Mouse (Mus musculus): ENCODE measurements around the gene Mov10. TPM values are rescaled to one million over a fixed set of nuclear protein-coding genes. Genes with fewer than 3 reads are reported as not detected.

Mov10 gene
- polyA plus RNA-seq (2014; fragmentation: Illumina TruSeq; extraction: RNeasy Lipid Tissue Mini Kit (QIAGEN cat#74804); ENCODE audit: low read depth, low replicate concordance) = 5.5 TPM

GRCm38 (mm10) chr3:104817991-104818748 lies at the start of gene Mov10:
Gene Mov10 (minus strand): TSS chr3:104818563.

GRCm38 (mm10) chr3:104863786-104864650 lies 45.7 kb upstream of the Mov10 start, which contains the start of the genes St7l and Capza1:
Gene St7l (plus strand): TSS chr3:104864005.
Gene Capza1 (minus strand): TSS chr3:104864505.

GRCm38 (mm10) chr3:104788075-104788474 lies 30.3 kb downstream of the Mov10 start, which contains the start of gene Rhoc:
Gene Rhoc (plus strand): TSS chr3:104788375.

GRCm38 (mm10) chr3:104781471-104781903 lies 36.9 kb downstream of the Mov10 start, which contains the start of gene Fam19a3:
Gene Fam19a3 (minus strand): TSS chr3:104781840.

GRCm38 (mm10) chr3:104780561-104781420 lies 37.6 kb downstream of the Mov10 start, which contains the start of gene Ppm1j:
Gene Ppm1j (plus strand): TSS chr3:104781056.

Other genes starting within 250 kb of the Mov10 start
- 123 TPM for gene Slc16a1, start 179.9 kb downstream of the Mov10 start, polyA plus RNA-seq (2014; fragmentation: Illumina TruSeq; extraction: RNeasy Lipid Tissue Mini Kit (QIAGEN cat#74804); ENCODE audit: low read depth, low replicate concordance)
- 28.9 TPM for gene Ppm1j, start 37.5 kb downstream of the Mov10 start, polyA plus RNA-seq (2014; fragmentation: Illumina TruSeq; extraction: RNeasy Lipid Tissue Mini Kit (QIAGEN cat#74804); ENCODE audit: low read depth, low replicate concordance)
- gene Fam19a3, start 36.7 kb downstream of the Mov10 start, polyA plus RNA-seq (2014; fragmentation: Illumina TruSeq; extraction: RNeasy Lipid Tissue Mini Kit (QIAGEN cat#74804); ENCODE audit: low read depth, low replicate concordance) = 3.2 TPM
- gene Rhoc, start 30.2 kb downstream of the Mov10 start, polyA plus RNA-seq (2014; fragmentation: Illumina TruSeq; extraction: RNeasy Lipid Tissue Mini Kit (QIAGEN cat#74804); ENCODE audit: low read depth, low replicate concordance) = 75.4 TPM
- gene St7l, start 45.4 kb upstream of the Mov10 start, polyA plus RNA-seq (2014; fragmentation: Illumina TruSeq; extraction: RNeasy Lipid Tissue Mini Kit (QIAGEN cat#74804); ENCODE audit: low read depth, low replicate concordance) = 13.0 TPM
- 41.9 TPM for gene Capza1, start 45.9 kb upstream of the Mov10 start, polyA plus RNA-seq (2014; fragmentation: Illumina TruSeq; extraction: RNeasy Lipid Tissue Mini Kit (QIAGEN cat#74804); ENCODE audit: low read depth, low replicate concordance)
- 0.68 TPM for gene Wnt2b, start 143.4 kb upstream of the Mov10 start, polyA plus RNA-seq (2014; fragmentation: Illumina TruSeq; extraction: RNeasy Lipid Tissue Mini Kit (QIAGEN cat#74804); ENCODE audit: low read depth, low replicate concordance)
- 11.5 TPM for gene Cttnbp2nl, start 234.6 kb upstream of the Mov10 start, polyA plus RNA-seq (2014; fragmentation: Illumina TruSeq; extraction: RNeasy Lipid Tissue Mini Kit (QIAGEN cat#74804); ENCODE audit: low read depth, low replicate concordance)
- not detected for gene 4930564D02Rik, start 248.3 kb upstream of the Mov10 start, polyA plus RNA-seq (2014; fragmentation: Illumina TruSeq; extraction: RNeasy Lipid Tissue Mini Kit (QIAGEN cat#74804); ENCODE audit: low read depth, low replicate concordance)

Measured in heart, adult 10 weeks (tissue).